Mouse (Mus musculus): ENCODE measurements around the gene Ccdc142.
A peak's percentile ranks its signal among the peaks of the same experiment; 100 is the strongest.

The Ccdc142 gene

GRCm38 (mm10) chr6:83155552-83156238 is 54.3 kb downstream of the Ccdc142 start:
- Histone ChIP-seq H3K27me3 (ENCODE audit: control insufficient read depth, insufficient read depth, low read length, poor library complexity, severe bottlenecking) (no peaks in the 10 kb centered on the region), H3K36me3 (ENCODE audit: control insufficient read depth, insufficient read depth, low read length, poor library complexity, severe bottlenecking) (no peaks in the 10 kb centered on the region)
- DNase-seq (ENCODE audit: low read depth, low spot score) = peak; percentile 23

GRCm38 (mm10) chr6:83156259-83156684 is 54.9 kb downstream of the Ccdc142 start, which contains the start of the genes Wdr54 and 1700003E16Rik:
Wdr54 (minus strand) TSS chr6:83156397.
1700003E16Rik (plus strand) TSS chr6:83156404.
- DNase-seq (ENCODE audit: low read depth, low spot score) = peak; percentile 49
- no peaks in the 10 kb centered on the region for H3K36me3 ChIP-seq (ENCODE audit: control insufficient read depth, insufficient read depth, low read length, poor library complexity, severe bottlenecking)
- H3K27me3 ChIP-seq (ENCODE audit: control insufficient read depth, insufficient read depth, low read length, poor library complexity, severe bottlenecking) = 0 out of 2 replicates have a peak, but pooled peaks cover 2% of the 10 kb centered on the region
